Mouse (Mus musculus) CH12.LX (cell line): ENCODE measurements at regions not wholly inside any gene's neighbourhood (a gene's known extent, or its start where the extent isn't known, plus 50 kb on each side); places are given as distances from the start of the nearest gene placed in this dataset.

Experiments used
- DNase-seq: peaks from one replicate; pipeline ENCODE4 v3.0.0-alpha.2; 2013; ENCODE audit errors: extremely low read depth
- H3K27ac ChIP-seq: 2 replicates; pipeline ENCODE4 v1.5.1; 2012; ENCODE audit warnings: low read depth, mild to moderate bottlenecking, control low read depth, moderate library complexity; ENCODE audit not compliant: insufficient read depth
- H3K27me3 ChIP-seq: replicated peaks from 2 replicates; pipeline ENCODE3; 2012; ENCODE audit warnings: inconsistent platforms
- H3K36me3 ChIP-seq, 2 experiments: replicated peaks in 1 of 2; 2 replicates each; pipeline versions ENCODE3 to v1.6.1; 2012; ENCODE audit warnings: inconsistent platforms in 1 of 2, low read length in 1 of 2, mild to moderate bottlenecking in 1 of 2, mixed read lengths in 1 of 2, moderate library complexity in 1 of 2; ENCODE audit not compliant: control insufficient read depth in 1 of 2, insufficient read depth in 1 of 2
- H3K4me1 ChIP-seq, 2 experiments: 2 replicates each; pipeline ENCODE4 v1.6.1; 2012; ENCODE audit warnings: inconsistent platforms in 1 of 2, moderate library complexity in 1 of 2; ENCODE audit not compliant: insufficient read depth in 2 of 2, control insufficient read depth in 1 of 2
- H3K4me2 ChIP-seq: 2 replicates; pipeline ENCODE4 v1.6.1; 2012; ENCODE audit warnings: low read depth, mild to moderate bottlenecking, control low read depth; ENCODE audit not compliant: poor library complexity, insufficient read depth, severe bottlenecking
- H3K4me3 ChIP-seq, 3 experiments: fragments of 150-350 bp in 1 of 3; sonication (generic) in 1 of 3; replicated peaks in 1 of 3; 2 replicates each; pipeline versions ENCODE3 to v1.5.1; 2011 to 2012; ENCODE audit warnings: low read depth in 2 of 3, low read length in 2 of 3, mild to moderate bottlenecking in 2 of 3, moderate library complexity in 2 of 3, control low read depth in 1 of 3, improper control_type of control experiment in 1 of 3, inconsistent platforms in 1 of 3, mixed read lengths in 1 of 3; ENCODE audit not compliant: poor library complexity in 1 of 3
- H3K79me2 ChIP-seq: replicated peaks from 2 replicates; pipeline ENCODE4 v1.6.1; 2012; ENCODE audit warnings: mild to moderate bottlenecking, moderate library complexity; ENCODE audit not compliant: control insufficient read depth, poor library complexity, insufficient read depth, severe bottlenecking; ENCODE audit errors: extremely low read depth
- H3K9ac ChIP-seq: 2 replicates; pipeline ENCODE4 v1.6.1; 2012; ENCODE audit warnings: low read depth, mild to moderate bottlenecking, control low read depth, moderate library complexity; ENCODE audit not compliant: insufficient read depth
- H3K9me3 ChIP-seq: replicated peaks from 2 replicates; pipeline ENCODE3; 2012; ENCODE audit warnings: low read length, inconsistent platforms, mixed read lengths
- BHLHE40 ChIP-seq: IDR thresholded peaks from 2 replicates; pipeline ENCODE4 v1.6.1; 2011; ENCODE audit warnings: mild to moderate bottlenecking, low read depth, low read length, improper control_type of control experiment
- CHD1 ChIP-seq: IDR thresholded peaks from 2 replicates; pipeline ENCODE4 v1.6.1; 2012; ENCODE audit warnings: low read depth, low read length, improper control_type of control experiment, inconsistent platforms
- CHD2 ChIP-seq: IDR thresholded peaks from 2 replicates; pipeline ENCODE4 v1.6.1; 2011; ENCODE audit warnings: low read length, improper control_type of control experiment
- CTCF ChIP-seq, 2 experiments: IDR thresholded peaks in 1 of 2; conservative IDR thresholded peaks in 1 of 2; 2 replicates each; pipeline ENCODE4 v1.5.1; 2011 to 2012; ENCODE audit warnings: low read depth in 2 of 2, low read length in 2 of 2, improper control_type of control experiment in 1 of 2, inconsistent platforms in 1 of 2, mild to moderate bottlenecking in 1 of 2, moderate library complexity in 1 of 2
- E2F4 ChIP-seq: IDR thresholded peaks from 2 replicates; pipeline ENCODE4 v1.6.1; 2011; ENCODE audit warnings: low read depth, low read length, improper control_type of control experiment; ENCODE audit not compliant: insufficient replicate concordance
- ELF1 ChIP-seq: IDR thresholded peaks from 2 replicates; pipeline ENCODE4 v1.6.1; 2014; ENCODE audit warnings: low read depth, mild to moderate bottlenecking, inconsistent platforms, low read length, improper control_type of control experiment
- EP300 ChIP-seq: IDR thresholded peaks from 2 replicates; pipeline ENCODE4 v1.6.1; 2011; ENCODE audit warnings: low read length, improper control_type of control experiment
- ETS1 ChIP-seq: conservative IDR thresholded peaks from 2 replicates; pipeline ENCODE4 v1.6.1; 2012; ENCODE audit warnings: low read depth, mild to moderate bottlenecking, inconsistent platforms, low read length, improper control_type of control experiment, moderate library complexity
- GABPA ChIP-seq: IDR thresholded peaks from 2 replicates; pipeline ENCODE4 v1.6.1; 2012; ENCODE audit warnings: low read depth, low read length, improper control_type of control experiment, inconsistent platforms; ENCODE audit not compliant: insufficient replicate concordance
- JUND ChIP-seq: conservative IDR thresholded peaks from 2 replicates; pipeline ENCODE4 v1.6.1; 2011; ENCODE audit warnings: low read depth, low read length, improper control_type of control experiment
- KAT2A ChIP-seq: IDR thresholded peaks from 2 replicates; pipeline ENCODE4 v1.6.1; 2012; ENCODE audit warnings: low read length, improper control_type of control experiment, inconsistent platforms; ENCODE audit not compliant: insufficient replicate concordance
- MAFK ChIP-seq: IDR thresholded peaks from 2 replicates; pipeline ENCODE4 v1.6.1; 2011; ENCODE audit warnings: low read length, improper control_type of control experiment; ENCODE audit not compliant: insufficient replicate concordance
- MAZ ChIP-seq: IDR thresholded peaks from 2 replicates; pipeline ENCODE4 v1.6.1; 2012; ENCODE audit warnings: low read depth, mild to moderate bottlenecking, inconsistent platforms, low read length, improper control_type of control experiment, moderate library complexity
- MYC ChIP-seq: IDR thresholded peaks from 2 replicates; pipeline ENCODE4 v1.6.1; 2011; ENCODE audit warnings: low read depth, mild to moderate bottlenecking, improper control_type of control experiment, low read length
- NELFE ChIP-seq: IDR thresholded peaks from 2 replicates; pipeline ENCODE4 v1.6.1; 2011; ENCODE audit warnings: low read depth, low read length, improper control_type of control experiment
- NRF1 ChIP-seq: IDR thresholded peaks from 2 replicates; pipeline ENCODE4 v1.6.1; 2014; ENCODE audit warnings: low read depth, mild to moderate bottlenecking, inconsistent platforms, low read length, improper control_type of control experiment, moderate library complexity
- PAX5 ChIP-seq: IDR thresholded peaks from 2 replicates; pipeline ENCODE4 v1.6.1; 2012; ENCODE audit warnings: low read length, inconsistent platforms, mixed read lengths
- POLR2A ChIP-seq: IDR thresholded peaks from 2 replicates; pipeline ENCODE4 v1.6.1; 2011; ENCODE audit warnings: low read depth, mild to moderate bottlenecking, improper control_type of control experiment, low read length
- POLR2AphosphoS2 ChIP-seq: IDR thresholded peaks from 2 replicates; pipeline ENCODE4 v1.6.1; 2011; ENCODE audit warnings: low read depth, low read length, improper control_type of control experiment
- TBP ChIP-seq: conservative IDR thresholded peaks from 2 replicates; pipeline ENCODE4 v1.6.1; 2011; ENCODE audit warnings: low read depth, low read length, improper control_type of control experiment
- UBTF ChIP-seq: IDR thresholded peaks from 2 replicates; pipeline ENCODE4 v1.6.1; 2012; ENCODE audit warnings: low read depth, mild to moderate bottlenecking, inconsistent platforms, low read length, improper control_type of control experiment, moderate library complexity
- USF1 ChIP-seq: IDR thresholded peaks from 2 replicates; pipeline ENCODE4 v1.6.1; 2014; ENCODE audit warnings: low read depth, mild to moderate bottlenecking, inconsistent platforms, low read length, improper control_type of control experiment
- ZC3H11A ChIP-seq: IDR thresholded peaks from 2 replicates; pipeline ENCODE4 v1.6.1; 2012; ENCODE audit warnings: low read depth, mild to moderate bottlenecking, inconsistent platforms, low read length, improper control_type of control experiment
- ZKSCAN1 ChIP-seq: IDR thresholded peaks from 2 replicates; pipeline ENCODE4 v1.6.1; 2012; ENCODE audit warnings: low read depth, inconsistent platforms, low read length, improper control_type of control experiment, borderline replicate concordance
- ZMIZ1 ChIP-seq: IDR thresholded peaks from 2 replicates; pipeline ENCODE4 v1.6.1; 2012; ENCODE audit warnings: low read depth, mild to moderate bottlenecking, inconsistent platforms, low read length, improper control_type of control experiment
- ZNF384 ChIP-seq: IDR thresholded peaks from 2 replicates; pipeline ENCODE4 v1.6.1; 2012; ENCODE audit warnings: low read depth, low read length, improper control_type of control experiment, inconsistent platforms
- dilution Hi-C: fragments of 300-500 bp; cut with MboI; formaldehyde crosslinking; loops from 2 replicates; pipeline ENCODE4 v1.14.3; 2020; ENCODE audit warnings: low sequenced_read_pairs; ENCODE audit not compliant: extremely low pct_unique_long_range_greater_than_20kb, extremely low pct_ligation_motif_present
- in situ Hi-C: fragments of 300-500 bp; cut with MboI; formaldehyde crosslinking; loops from 3 replicates; pipeline ENCODE4 v1.14.3; 2019; ENCODE audit warnings: low sequenced_read_pairs, low pct_ligation_motif_present, low pct_unique_long_range_greater_than_20kb, mixed read lengths

- no peaks in the 10 kb centered on the region for H3K9me3 ChIP-seq
- peaks cover 0 to 19% of the 10 kb centered on the region in 2 experiments; a peak in 2 of 4 replicates for H3K4me1 ChIP-seq
- no peak overlapping the region for H3K9ac ChIP-seq
- no peak for DNase-seq
- no peak overlapping the region for H3K4me2 ChIP-seq
- H3K4me3 ChIP-seq = no peak overlapping the region
- in situ Hi-C loops (loop anchor here (10.0 kb wide), 1 partner anchor 328 kb away; no protein-coding TSS in a partner anchor), dilution Hi-C loops (no loop called here)
- TF ChIP-seq POLR2A = no peak
- TF ChIP-seq GABPA = no peak
- no peak for TF ChIP-seq POLR2AphosphoS2
- no peak for TF ChIP-seq KAT2A
- no peak for TF ChIP-seq CTCF (conservative IDR thresholded peaks at IDR 0.05 in 1 of 2, IDR thresholded peaks at IDR 0.05 in 1 of 2; ENCODE audit: low read depth in 2 of 2, low read length in 2 of 2)
- TF ChIP-seq ELF1 = no peak
- no peak for TF ChIP-seq ZKSCAN1
- TF ChIP-seq ZNF384 = no peak
- no peak for TF ChIP-seq MYC
- no peak for TF ChIP-seq E2F4
- no peak for TF ChIP-seq UBTF
- no peak for TF ChIP-seq ZMIZ1
- TF ChIP-seq CHD1 = no peak
- no peaks in the 10 kb centered on the region for H3K27me3 ChIP-seq
- no peaks in the 10 kb centered on the region for H3K79me2 ChIP-seq
- no peak overlapping the region for H3K27ac ChIP-seq
- no peaks in the 10 kb centered on the region for H3K36me3 ChIP-seq
Measured at GRCm38 (mm10) chr1:16796449-16796848, 703.3 kb upstream of the 4930444P10Rik start.

GRCm38 (mm10) chr1:16790733-16791309 lies 697.7 kb upstream of the 4930444P10Rik start:
- no peaks in the 10 kb centered on the region for H3K9me3 ChIP-seq
- H3K79me2 ChIP-seq = no peaks in the 10 kb centered on the region
- TF ChIP-seq CHD1 = no peak
- TF ChIP-seq PAX5 = no peak
- no peak for TF ChIP-seq JUND
- no peak overlapping the region for H3K4me3 ChIP-seq
- no peaks in the 10 kb centered on the region for H3K27me3 ChIP-seq
- DNase-seq = no peak
- H3K27ac ChIP-seq = no peak overlapping the region
- H3K9ac ChIP-seq = no peak overlapping the region
- in situ Hi-C loops = loop anchor here (10.0 kb wide), 1 partner anchor 334 kb away; no protein-coding TSS in a partner anchor
- dilution Hi-C loops = no loop called here
- H3K36me3 ChIP-seq = no peaks in the 10 kb centered on the region
- no peaks in the 10 kb centered on the region for H3K4me1 ChIP-seq
- no peak overlapping the region for H3K4me2 ChIP-seq

GRCm38 (mm10) chr1:16779791-16780190 lies 686.7 kb upstream of the 4930444P10Rik start:
- Histone ChIP-seq H3K4me1 (peaks cover 0 to 5% of the 10 kb centered on the region in 2 experiments; a peak in 1 of 4 replicates), H3K27me3 (no peaks in the 10 kb centered on the region), H3K36me3 (no peaks in the 10 kb centered on the region), H3K9ac (no peak overlapping the region)
- no peak for TF ChIP-seq POLR2A
- TF ChIP-seq ETS1 = no peak
- no peak for TF ChIP-seq CTCF (conservative IDR thresholded peaks at IDR 0.05 in 1 of 2, IDR thresholded peaks at IDR 0.05 in 1 of 2; ENCODE audit: low read depth in 2 of 2, low read length in 2 of 2)
- no peak for TF ChIP-seq MAFK
- TF ChIP-seq ZC3H11A = no peak
- no peak for TF ChIP-seq BHLHE40
- TF ChIP-seq ELF1 = no peak
- TF ChIP-seq MAZ = no peak
- TF ChIP-seq TBP = no peak
- no peak for TF ChIP-seq NELFE
- TF ChIP-seq CHD2 = no peak
- TF ChIP-seq ZKSCAN1 = no peak
- TF ChIP-seq NRF1 = no peak
- no peak for TF ChIP-seq EP300
- no peak for TF ChIP-seq USF1
- TF ChIP-seq, all 38 proteins: peak for 0
- Histone ChIP-seq H3K9me3 (no peaks in the 10 kb centered on the region), H3K27ac (no peak overlapping the region), H3K4me2 (no peak overlapping the region), H3K4me3 (no peak overlapping the region), H3K79me2 (no peaks in the 10 kb centered on the region)
- in situ Hi-C loops = no loop called here
- dilution Hi-C loops = no loop called here
- no peak for DNase-seq
